Mouse (Mus musculus) gastrocnemius, postnatal 14 days (tissue): ENCODE results near the gene Shroom3. TPM values are rescaled to one million over a fixed set of nuclear protein-coding genes. Genes with fewer than 3 reads are reported as not detected.
"Not testable (repeated sequence)": the region's sequence is repeated elsewhere in the genome, so short reads cannot be mapped to it uniquely, and the experiment has no call there.

Experiments
- DNase-seq: peaks from one replicate; pipeline ENCODE4 v3.0.0; 2021; ENCODE audit warnings: mixed read lengths
- intact Hi-C: fragments of 180-260 bp; cut with DNase I; formaldehyde crosslinking; loops from one replicate; pipeline ENCODE4 v1.15.1; 2025; ENCODE audit warnings: low total_unique reads
- total RNA-seq, 2 experiments: library from RNA; stranded (reverse); gene quantifications; 2 replicates each; pipeline ENCODE4 v1.2.3; 2021

Shroom3 gene
- total RNA-seq, 2 experiments from 2014 or later: 1.2 to 1.7 TPM

DNA sequence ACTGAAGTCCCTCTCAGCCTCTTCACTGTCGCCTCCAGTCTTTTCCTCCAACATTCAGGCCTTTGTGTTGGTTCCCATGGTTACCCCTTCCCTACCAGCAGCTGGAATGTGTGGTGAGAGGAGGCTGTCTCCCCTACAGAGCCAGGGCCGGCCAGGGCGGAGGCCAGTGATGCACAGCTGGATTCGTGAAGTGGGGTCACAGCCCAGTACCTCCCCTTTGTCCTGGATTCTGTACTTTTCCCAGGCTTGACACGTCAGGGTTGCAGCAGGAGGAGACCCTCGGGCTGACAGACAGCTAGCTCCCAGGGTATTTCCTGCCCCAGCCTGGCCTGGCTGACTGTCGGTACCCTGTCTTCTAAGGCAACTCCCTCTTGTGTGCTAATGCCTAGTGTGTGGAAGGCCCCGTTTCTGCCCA, 222.4 kb downstream of the Shroom3 start:
- peak; percentile 11 for DNase-seq
- intact Hi-C loops: no loop called here

DNA sequence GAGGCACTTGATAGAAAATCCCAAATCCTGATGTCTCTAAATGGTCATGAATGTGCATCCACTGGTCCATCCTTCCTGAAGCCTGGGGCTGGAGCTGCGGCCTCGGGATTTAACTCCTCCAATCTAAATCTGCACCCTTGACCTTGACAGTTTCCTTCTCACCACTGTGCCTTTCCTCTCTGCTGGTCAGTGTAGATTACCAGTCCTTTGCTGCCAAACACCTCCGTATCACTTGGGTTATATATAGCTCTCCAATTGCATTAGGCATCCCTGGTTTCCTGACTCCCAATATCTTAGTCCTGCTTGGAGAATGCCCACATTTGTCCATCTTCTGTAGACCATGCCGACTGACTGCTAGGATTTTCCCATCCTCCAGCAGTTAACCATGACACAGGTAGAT, 225.0 kb downstream of the Shroom3 start:
- intact Hi-C loops: no loop called here
- no peak for DNase-seq

DNA sequence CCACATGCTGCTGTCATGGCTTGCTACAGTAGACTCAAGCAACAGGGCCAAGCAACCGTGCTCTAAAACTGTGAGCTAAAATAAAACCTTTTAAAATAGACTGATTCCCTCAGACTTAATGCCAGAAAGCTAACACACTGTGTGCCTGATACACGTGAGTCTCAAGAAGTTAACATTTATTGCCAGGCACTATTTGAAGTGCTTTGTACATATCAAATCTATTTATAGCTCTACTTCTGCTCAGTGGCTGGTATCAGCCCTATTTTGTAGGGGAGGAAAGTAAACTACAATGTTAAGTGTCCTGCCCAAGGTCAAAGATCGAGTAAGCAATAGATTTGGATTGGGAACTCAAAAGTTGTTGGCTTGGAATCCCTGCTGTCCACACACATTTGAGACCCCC, 227.6 kb downstream of the Shroom3 start:
- DNase-seq: no peak

DNA sequence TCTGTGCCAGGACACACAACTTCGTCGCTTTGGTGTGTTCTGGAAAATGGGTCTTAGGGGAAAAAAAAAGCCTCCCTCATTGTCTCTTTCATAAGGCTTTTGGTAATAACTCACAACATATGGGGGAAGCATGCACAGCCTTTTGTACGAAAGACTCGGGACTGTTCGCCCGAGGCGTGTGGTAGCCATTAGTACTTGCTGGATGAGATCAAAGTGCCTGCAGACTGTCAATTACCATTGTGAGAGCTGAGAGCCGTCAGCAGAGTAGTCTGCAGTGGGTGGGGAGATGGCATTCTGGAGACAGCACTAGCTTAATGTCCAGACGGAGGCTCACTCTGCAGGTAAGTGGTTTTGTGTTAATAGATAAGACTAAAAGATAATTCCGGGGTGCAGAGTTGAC, 232.2 kb downstream of the Shroom3 start:
- DNase-seq: no peak
- intact Hi-C loops: no loop called here

More for the DNA sequence above, 227.6 kb downstream of the Shroom3 start:
- intact Hi-C loops: no loop called here

DNA sequence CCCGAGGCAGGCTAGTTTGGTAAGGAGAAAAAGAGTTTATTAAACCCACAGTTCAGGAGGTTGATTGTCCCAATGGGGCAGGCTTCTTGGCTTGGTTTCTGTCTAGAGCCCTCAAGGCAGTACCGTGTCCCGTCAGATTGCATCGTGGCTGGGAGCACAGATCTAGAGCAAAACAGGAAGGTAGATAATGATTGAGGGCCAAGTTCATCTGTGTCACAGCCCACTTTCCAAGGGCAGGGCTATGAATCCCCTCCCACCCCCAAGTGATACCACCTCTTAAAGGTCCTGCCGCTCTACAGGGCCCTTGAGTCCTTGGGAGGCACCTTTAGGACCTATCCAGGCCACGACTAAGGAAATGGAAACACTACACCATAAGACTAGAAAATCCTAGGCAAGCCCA, 234.5 kb downstream of the Shroom3 start:
- no peak for DNase-seq
- intact Hi-C loops: no loop called here

DNA sequence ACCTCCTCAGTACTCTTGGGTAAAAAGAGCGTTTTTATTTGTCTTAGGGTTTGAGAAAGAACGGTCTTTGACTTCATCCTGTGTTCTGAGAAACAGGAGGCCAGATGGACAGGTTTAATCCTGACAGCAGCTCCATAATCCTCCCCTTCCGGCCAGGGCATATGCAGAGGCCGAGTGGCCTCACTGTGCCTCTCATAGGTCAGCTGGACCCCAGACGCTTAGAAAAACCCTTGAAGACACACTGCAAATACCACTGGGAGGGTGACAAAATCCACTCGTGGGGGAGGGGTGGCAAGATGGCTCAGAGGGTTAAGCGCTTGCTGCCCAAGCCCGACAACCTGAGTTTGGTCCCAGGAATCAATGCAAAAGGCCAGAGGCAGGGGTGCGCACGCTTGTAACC, 234.9 kb downstream of the Shroom3 start:
- no peak for DNase-seq
- intact Hi-C loops: no loop called here

DNA sequence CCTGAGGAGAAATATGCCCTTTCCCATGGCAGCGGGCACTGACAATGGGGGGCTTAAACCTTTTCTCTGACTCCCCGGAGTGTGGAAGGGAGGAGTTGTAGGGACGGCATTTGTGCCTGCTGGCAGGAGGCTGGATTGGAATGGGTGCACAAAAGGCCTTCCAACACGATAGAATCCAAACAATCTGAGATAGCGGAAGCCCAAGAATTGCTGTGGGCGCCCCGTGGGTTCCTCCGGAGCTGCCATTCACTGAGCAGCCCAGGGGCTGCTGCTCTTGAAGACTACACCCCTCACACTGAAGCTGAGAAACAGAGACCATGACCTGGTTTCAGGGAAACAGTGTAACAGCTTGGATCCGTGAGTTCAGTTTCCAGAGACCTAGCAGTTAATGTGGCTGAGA, 235.6 kb downstream of the Shroom3 start:
- intact Hi-C loops: no loop called here
- DNase-seq: no peak

DNA sequence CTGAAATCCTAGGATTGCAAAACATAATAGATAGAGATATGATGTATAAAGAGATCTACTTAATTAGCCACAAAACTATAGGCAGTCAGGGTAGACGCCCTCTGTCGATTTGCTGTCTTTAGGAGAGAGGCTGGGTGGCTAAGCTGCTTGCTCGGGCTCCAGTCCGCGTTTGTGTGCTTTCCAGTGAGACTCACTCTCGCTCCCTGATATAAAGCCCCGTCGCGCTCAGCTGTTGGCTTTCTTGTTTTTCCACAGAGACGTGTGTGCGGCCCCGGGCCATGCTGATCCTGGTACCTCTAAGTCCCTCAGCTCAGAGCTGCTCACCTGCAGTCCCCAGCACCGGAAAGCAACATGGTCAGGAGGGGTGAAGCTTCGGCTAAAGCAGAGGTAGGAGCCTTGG, 236.2 kb downstream of the Shroom3 start:
- no peak for DNase-seq
- intact Hi-C loops: no loop called here

DNA sequence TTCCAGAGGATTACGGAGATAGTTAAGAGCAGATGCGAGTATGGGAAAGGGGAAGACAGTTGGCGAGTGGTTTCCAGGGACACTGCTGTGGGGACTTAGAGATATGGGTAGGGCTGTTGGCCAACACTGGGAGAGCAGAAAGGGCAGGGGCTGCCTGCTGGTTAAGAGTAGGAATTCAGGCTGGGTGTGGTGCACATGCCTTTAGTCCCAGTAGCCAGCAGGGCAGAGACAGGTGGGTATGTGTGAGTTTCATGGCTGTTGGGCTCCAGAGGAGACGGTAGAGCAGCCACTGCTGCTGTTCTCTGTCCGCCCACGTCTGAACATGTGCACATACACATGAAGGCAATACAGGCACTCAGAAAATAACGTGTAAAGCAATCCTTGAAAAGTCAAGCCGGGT, 237.7 kb downstream of the Shroom3 start:
- intact Hi-C loops: no loop called here
- DNase-seq: no peak

DNA sequence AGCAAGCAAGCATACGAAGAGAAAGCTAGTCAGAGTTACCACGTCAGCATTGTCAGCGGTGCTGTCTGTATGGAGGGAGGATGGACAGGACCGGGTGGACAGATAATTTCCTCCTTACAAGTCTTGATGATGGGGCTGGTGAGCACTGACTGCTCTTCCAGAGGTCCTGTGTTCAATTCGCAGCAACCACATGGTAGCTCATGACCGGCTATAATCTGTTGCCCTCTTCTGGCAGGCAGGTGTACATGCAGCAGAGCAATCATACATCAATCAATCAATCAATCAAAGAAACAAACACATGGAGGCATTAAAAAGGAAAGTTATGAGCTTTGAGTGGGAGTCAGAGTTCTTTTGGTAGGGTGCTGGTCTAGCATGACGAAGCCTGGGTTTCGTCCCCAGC, 238.5 kb downstream of the Shroom3 start:
- intact Hi-C loops: no loop called here
- DNase-seq: no peak

DNA sequence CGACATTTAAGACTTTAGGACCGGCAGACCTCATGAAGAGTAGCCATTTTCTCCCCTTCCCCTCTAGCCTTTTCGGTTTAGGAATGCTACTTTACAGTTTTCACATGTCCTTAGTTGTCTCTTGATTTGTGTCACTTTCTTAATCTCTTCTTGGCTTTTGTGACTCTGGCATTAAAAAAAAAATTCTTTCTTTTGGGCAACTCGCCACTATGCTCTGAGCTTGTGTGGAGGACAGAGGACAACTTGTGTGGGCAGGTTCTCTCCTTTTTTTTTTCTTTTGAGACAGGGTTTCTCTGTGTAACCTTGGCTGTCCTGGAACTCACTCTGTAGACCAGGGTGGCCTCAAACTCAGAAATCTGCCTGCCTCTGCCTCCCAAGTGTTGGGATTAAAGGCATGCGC, 239.7 kb downstream of the Shroom3 start:
- intact Hi-C loops, DNase-seq: not testable (repeated sequence)

DNA sequence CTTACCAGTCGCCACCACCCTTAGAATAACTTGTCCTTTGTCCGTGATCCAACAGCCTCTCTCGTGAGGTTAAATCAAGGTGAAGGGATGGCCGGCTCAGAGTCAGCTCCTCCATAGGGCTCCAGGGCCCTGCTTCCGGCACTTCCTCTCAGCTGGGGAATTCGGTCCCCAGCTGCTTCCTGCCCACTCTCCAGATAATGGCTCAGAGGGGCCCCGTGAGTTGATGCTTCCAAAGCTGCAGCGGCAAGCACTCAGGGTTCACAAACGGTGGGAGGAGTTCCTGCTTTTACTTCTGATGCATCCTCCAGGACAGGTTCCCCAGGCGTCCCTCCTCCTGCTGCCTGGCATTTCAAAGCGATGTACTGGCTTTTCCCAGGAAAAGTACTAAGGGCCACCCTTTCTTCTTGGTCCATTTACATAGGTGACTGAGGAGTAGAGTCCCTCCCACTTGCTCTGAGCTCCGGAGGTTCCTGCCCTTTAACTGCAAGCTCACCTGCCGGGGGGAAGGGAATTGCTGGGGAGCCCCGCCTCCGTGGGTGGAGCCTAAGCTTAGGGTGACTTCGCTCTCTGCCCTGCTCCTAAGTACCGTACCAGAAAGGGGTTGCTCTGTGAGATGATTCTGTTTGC, 241.7 kb downstream of the Shroom3 start:
- DNase-seq: peak; percentile 25
- intact Hi-C loops: no loop called here

DNA sequence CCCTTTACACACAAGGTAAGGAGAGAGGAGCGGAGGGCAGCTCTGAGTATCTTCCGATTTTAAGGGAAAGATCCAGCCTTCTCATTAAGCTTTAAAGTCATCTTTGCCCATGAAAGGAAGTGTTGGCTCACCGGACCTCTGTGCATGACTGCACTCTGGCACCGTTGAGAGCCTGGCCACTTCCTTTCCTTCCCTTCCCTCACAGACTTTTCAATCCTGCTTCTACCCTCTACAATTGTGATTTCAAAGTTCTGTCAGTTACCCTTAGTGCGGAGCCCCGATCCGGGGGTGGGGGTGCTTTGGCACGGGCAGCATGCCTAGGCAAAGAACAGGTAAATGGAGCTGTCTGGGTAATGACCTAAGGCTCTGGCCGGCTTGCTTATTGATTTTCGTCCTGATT, 244.4 kb downstream of the Shroom3 start:
- intact Hi-C loops: no loop called here

DNA sequence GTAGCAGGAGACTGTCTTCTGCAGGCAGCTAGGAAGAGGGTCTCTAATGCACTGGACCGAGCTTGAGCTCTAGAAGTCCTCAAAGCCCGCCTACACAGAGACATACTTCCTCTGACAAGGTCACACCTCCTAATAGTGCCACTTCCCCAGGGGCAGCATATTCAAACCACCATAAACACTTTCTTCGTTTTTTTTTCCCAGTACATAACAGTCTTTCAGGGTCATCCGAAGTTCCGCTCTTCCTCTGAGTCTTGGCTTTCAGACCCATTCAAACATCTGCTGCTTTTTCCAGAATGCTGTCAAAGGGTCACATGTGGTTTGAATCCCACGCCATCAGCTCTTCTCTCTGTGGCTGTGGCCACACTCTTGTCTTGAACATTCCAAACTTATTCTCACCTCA, 247.3 kb downstream of the Shroom3 start:
- intact Hi-C loops: no loop called here
- DNase-seq: no peak

More for the DNA sequence above, 244.4 kb downstream of the Shroom3 start:
- DNase-seq: no peak

DNA sequence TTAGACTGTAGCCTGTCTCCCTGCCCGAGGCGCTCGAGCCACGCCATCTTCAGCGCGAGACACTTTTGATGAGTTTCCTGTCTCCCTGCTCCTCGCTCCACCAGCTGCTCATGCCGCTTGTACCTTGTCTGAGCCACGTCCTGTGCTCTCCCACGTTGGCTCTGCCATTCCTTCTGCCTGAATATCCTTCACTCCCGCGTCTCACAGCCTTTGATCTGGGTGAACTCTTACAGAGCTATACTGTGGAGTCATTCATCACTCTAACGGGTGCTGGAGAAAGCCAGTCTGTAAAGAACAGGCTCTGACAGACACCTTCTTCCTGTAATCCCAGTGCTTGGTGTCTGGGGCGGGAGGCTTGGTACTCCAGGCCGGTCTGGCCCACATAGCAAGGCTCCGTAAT, 248.1 kb downstream of the Shroom3 start:
- intact Hi-C loops: no loop called here
- DNase-seq: no peak

DNA sequence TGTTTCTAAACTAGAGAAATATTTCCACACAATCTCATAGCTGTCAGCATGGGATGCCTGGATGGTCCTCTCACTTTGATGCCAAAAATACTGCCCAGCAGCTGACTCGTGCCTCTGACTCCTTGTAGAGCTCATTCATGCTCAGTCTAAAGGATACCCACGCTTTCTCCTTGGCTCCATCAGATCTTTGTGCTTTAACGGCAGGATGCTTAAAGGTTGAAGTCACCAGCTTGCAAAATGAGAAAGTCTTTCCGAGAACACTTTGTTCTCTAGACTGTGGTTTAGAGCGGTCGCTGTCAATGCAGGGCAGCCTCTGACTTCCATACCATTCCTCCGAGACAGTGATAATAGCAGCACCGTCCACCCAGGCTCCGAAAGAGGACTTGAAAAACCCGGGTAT, 249.8 kb downstream of the Shroom3 start:
- DNase-seq: no peak
- intact Hi-C loops: no loop called here

DNA sequence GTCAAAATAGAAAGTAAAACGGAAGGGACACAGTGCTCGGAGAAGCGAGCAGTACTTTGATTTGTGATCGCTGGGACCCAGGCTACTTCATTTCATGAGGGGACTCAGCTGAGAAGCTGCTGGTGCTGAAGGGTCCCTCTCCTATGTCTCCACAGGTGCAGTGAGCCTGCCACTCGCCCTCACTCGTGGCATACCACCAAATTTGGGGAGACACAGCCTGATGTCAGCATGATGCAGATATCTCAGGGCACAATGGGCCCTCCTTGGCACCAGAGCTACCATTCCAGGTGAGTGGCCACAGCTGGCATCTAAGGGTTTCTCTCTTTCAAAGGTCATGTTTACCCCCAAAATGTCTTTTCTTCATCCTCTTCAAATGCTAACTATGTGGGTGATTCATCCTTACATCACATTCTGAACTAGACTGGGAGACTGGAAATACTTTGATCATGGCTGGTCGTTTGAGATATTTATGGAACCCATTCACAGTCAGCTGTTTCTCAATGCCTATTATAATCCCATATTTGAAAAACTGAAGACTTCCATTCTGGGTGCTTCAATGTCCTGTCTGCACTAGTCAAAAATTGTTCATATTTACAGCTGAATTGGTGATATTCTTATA, 250.5 kb downstream of the Shroom3 start:
- DNase-seq: no peak
- intact Hi-C loops: no loop called here

DNA sequence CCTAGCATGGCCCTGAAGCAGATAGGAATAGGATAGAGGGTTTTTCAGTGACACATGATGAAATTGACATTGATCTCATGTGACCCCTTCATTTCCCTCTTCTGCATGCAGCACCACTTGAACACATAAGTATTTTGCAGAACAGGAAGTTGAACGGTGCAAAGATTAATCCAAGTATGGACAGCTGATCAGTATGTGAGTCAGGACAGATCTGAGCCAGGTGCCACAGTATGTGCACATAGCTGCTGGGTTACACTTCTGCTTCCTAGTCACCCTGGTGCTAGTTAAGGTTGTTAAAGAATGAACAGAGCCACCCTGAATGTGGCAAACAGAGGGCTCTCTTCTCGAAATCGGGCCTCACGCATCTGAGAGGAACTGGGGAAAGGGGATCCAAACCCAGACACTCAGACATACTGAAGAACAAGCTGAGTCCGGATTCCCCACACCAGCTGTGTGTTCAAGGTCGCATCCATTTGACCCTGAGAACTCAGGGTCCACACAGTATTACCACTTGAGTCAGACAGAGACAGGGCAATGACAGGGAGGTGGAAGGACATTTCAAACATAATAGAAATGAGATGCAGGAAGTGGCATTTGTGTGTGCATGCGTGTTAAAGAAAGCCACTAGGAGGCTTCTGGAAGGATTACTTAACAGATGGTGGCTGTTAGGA, 251.2 kb downstream of the Shroom3 start:
- intact Hi-C loops: no loop called here
- DNase-seq: no peak

DNA sequence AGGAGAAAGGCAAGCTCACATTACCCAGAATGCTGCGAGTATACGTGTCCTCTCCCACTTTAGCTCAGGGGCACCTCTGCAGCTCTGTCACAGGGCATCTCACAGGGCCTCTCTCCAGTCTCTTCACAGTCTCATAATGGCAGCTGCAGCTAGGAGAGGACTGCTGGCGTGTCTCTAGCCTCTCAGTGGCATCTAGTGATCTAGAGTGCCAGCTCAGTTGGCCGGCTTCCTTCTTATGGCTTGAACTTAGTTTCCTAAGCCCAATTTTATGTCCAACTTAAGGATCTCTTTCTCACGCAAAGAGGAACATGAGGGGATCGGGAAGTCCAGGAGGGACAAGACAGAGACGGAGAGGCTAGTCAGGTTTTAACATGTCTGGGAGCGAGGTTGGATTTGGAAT, 252.6 kb downstream of the Shroom3 start:
- intact Hi-C loops: no loop called here

DNA sequence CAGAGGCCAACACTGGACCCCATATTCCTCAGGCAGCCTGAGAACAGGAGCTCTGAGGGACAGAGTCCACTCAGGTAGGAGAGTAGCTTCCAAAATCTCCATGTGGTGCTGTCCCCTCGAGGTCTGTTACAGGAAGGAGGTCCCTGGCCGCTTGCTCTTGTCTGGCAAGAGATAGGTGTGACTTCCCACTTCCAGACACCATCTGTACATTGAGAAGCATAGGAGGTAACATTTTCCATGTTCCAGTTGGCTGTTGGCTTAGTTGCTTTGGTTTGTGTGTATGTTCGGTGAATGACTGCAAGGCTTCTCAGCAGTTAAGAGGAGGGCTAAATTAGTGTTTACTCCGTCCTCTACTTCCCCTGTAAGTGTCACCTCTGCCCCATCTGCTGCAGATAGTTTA, 254.5 kb downstream of the Shroom3 start:
- intact Hi-C loops: no loop called here
- no peak for DNase-seq

More for the DNA sequence above, 252.6 kb downstream of the Shroom3 start:
- DNase-seq: no peak
